Mouse (Mus musculus): ENCODE results near the gene Ifna16.

Gene Ifna16

GRCm38 (mm10) chr4:88676824-88677223 lies at the start of gene Ifna16:
TSS of gene Ifna16 (minus strand) at chr4:88676924.
- no peak for DNase-seq (ENCODE audit: low read depth, low spot score)

GRCm38 (mm10) chr4:88723497-88724090 lies 46.9 kb upstream of the Ifna16 start:
- DNase-seq (ENCODE audit: low read depth, low spot score) = no peak

- peak; percentile 87 for DNase-seq (ENCODE audit: low read depth, low spot score)
These were observed 45.3 kb upstream of the Ifna16 start, which contains the start of the genes Gm26566 and Klhl9 for GRCm38 (mm10) chr4:88721791-88722721. TSS of gene Gm26566 (plus strand) at chr4:88721805. TSS of gene Klhl9 (minus strand) at chr4:88722465.

GRCm38 (mm10) chr4:88718715-88719114 lies 42.0 kb upstream of the Ifna16 start:
- no peak for DNase-seq (ENCODE audit: low read depth, low spot score)

- no peak for DNase-seq (ENCODE audit: low read depth, low spot score)
These were observed 38.3 kb upstream of the Ifna16 start for GRCm38 (mm10) chr4:88715059-88715458.

- DNase-seq (ENCODE audit: low read depth, low spot score) = no peak
These were observed 37.6 kb upstream of the Ifna16 start for GRCm38 (mm10) chr4:88714281-88714680.

- no peak for DNase-seq (ENCODE audit: low read depth, low spot score)
These were observed 30.6 kb upstream of the Ifna16 start for GRCm38 (mm10) chr4:88707128-88707826.

GRCm38 (mm10) chr4:88705924-88706323 lies 29.2 kb upstream of the Ifna16 start:
- no peak for DNase-seq (ENCODE audit: low read depth, low spot score)

- DNase-seq (ENCODE audit: low read depth, low spot score) = no peak
These were observed 22.6 kb upstream of the Ifna16 start for GRCm38 (mm10) chr4:88699301-88699700.

GRCm38 (mm10) chr4:88698781-88699180 lies 22.1 kb upstream of the Ifna16 start:
- no peak for DNase-seq (ENCODE audit: low read depth, low spot score)

GRCm38 (mm10) chr4:88697753-88698152 lies 21.0 kb upstream of the Ifna16 start:
- no peak for DNase-seq (ENCODE audit: low read depth, low spot score)

- no peak for DNase-seq (ENCODE audit: low read depth, low spot score)
These were observed 20.4 kb upstream of the Ifna16 start for GRCm38 (mm10) chr4:88697108-88697507.

- DNase-seq (ENCODE audit: low read depth, low spot score) = peak; percentile 43
These were observed 19.6 kb upstream of the Ifna16 start for GRCm38 (mm10) chr4:88696237-88696884.

- DNase-seq (ENCODE audit: low read depth, low spot score) = no peak
These were observed 16.7 kb upstream of the Ifna16 start for GRCm38 (mm10) chr4:88693392-88693791.

- no peak for DNase-seq (ENCODE audit: low read depth, low spot score)
These were observed 15.8 kb upstream of the Ifna16 start for GRCm38 (mm10) chr4:88692537-88692936.

- no peak for DNase-seq (ENCODE audit: low read depth, low spot score)
These were observed 14.5 kb upstream of the Ifna16 start, which contains the start of gene Ifnab for GRCm38 (mm10) chr4:88691259-88691658. TSS of gene Ifnab (minus strand) at chr4:88691359.

GRCm38 (mm10) chr4:88683812-88684211 lies 7.1 kb upstream of the Ifna16 start, which contains the start of gene Ifna2:
TSS of gene Ifna2 (minus strand) at chr4:88683912.
- no peak for DNase-seq (ENCODE audit: low read depth, low spot score)

- no peak for DNase-seq (ENCODE audit: low read depth, low spot score)
These were observed 4.6 kb upstream of the Ifna16 start for GRCm38 (mm10) chr4:88681353-88681752.

- no peak for DNase-seq (ENCODE audit: low read depth, low spot score)
These were observed 3.6 kb upstream of the Ifna16 start for GRCm38 (mm10) chr4:88680362-88680761.

GRCm38 (mm10) chr4:88655461-88655860 lies 21.3 kb downstream of the Ifna16 start:
- DNase-seq (ENCODE audit: low read depth, low spot score) = no peak

GRCm38 (mm10) chr4:88653644-88654043 lies 23.1 kb downstream of the Ifna16 start:
- DNase-seq (ENCODE audit: low read depth, low spot score) = no peak
